18 mouse cellular contexts compared by ENCODE assay signal in the genomic region with DNA sequence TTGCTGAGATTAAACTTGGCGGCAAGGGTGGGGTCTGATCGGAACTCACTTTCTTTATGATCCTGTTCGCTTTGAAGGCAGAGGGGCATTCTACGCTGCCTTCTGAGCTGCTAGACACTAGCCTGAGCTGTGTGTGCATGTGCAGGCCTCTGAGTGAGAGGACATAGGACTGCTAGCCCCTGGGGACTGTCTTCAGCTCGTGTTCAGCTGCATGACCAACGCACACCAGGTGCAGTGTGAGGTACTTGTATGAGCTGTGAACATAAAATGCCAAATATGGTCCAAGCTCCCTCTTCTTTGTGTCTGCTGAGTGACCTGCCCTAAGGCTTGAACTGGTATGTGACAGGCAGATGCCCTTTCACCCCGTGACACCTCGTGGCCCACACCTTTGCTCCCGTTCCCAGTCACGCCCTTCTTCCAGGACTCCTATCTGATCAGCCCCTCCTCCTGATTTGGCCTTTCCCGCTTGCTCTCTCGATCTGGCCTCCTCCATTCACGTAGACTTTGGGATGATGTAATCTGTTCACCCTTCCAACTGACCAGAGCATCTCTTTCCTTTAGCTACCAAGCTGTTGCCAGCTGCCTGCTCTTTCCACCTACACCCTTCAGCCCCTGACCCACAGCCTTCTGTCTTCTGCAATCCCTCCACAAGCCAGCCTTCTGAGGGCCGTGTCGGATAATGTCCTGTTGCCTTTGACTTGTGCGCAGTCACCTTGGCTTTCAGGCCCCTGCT. TPM values are rescaled to one million over a fixed set of nuclear protein-coding genes. Genes with fewer than 3 reads are reported as not detected.
DNase-seq lines count a peak whose midpoint lies in the region; ATAC-seq and TF ChIP-seq lines count a peak whose summit lies in the region.
"Had no signal": no experiment of that assay in that cellular context is flagged by ENCODE, and none has a peak within 500 bp of the region (broad histone marks: within the 10 kb centered on the region; RNA-seq: fewer than 3 reads in every experiment).

No protein-coding gene starts in this region.

- peaks cover 6% of the 10 kb centered on the region for H3K9me3 ChIP-seq in kidney, embryonic 16.5 days (ENCODE audit: low read length)
- H3K9me3 ChIP-seq in E14TG2a.4 (ENCODE audit: low read length) = peaks cover 20% of the 10 kb centered on the region
- H3K9me3 ChIP-seq in intestine, embryonic 14.5 days (ENCODE audit: control insufficient read depth, low read length) = peaks cover 5% of the 10 kb centered on the region; the same call in 1 of the 2 replicates
- peaks cover 3% of the 10 kb centered on the region; the same call in 1 of the 2 replicates for H3K9me3 ChIP-seq in stomach, embryonic 16.5 days (replicated peaks; ENCODE audit: control insufficient read depth, low read length)

- DNase-seq in kidney, postnatal 14 days = no peak
- no peak for DNase-seq in intestine, embryonic 14.5 days (ENCODE audit: low spot score)
- no peak for DNase-seq in retina, postnatal 1 day
- no peak for DNase-seq in natural killer cell, adult 2 months (ENCODE audit: low spot score in 2 of 2)
- DNase-seq: adrenal gland, postnatal 14 days; cerebellum, adult 9-10 months; heart, postnatal 14 days; lung, embryonic 14.5 days; midbrain, embryonic 14.5 days; right cerebral cortex, postnatal 4 days had no signal

- no peak overlapping the region for H3K4me2 ChIP-seq in kidney, embryonic 16.5 days (replicated peaks; ENCODE audit: low read depth, low read length)
- 0 out of 2 replicates have a peak overlapping the region, but pooled peaks have one; percentile 6 for H3K4me2 ChIP-seq in intestine, embryonic 14.5 days (ENCODE audit: low read length)
- H3K4me2 ChIP-seq in stomach, embryonic 16.5 days (ENCODE audit: low read depth, low read length) = peak overlapping the region; percentile 14; the same call in 1 of the 2 replicates
- H3K4me2 ChIP-seq: forebrain, embryonic 12.5 days; heart, embryonic 13.5 days; liver, embryonic 11.5 days; lung, embryonic 14.5 days; neural tube, embryonic 12.5 days had no signal

- H3K4me1 ChIP-seq in kidney, embryonic 16.5 days (ENCODE audit: insufficient read depth, low read length) = peaks cover 49% of the 10 kb centered on the region
- H3K4me1 ChIP-seq in E14TG2a.4 (replicated peaks; ENCODE audit: low read depth, low read length) = peaks cover 52% of the 10 kb centered on the region
- H3K4me1 ChIP-seq in intestine, embryonic 14.5 days (replicated peaks; ENCODE audit: control insufficient read depth, insufficient read depth, low read length) = peaks cover 17% of the 10 kb centered on the region
- peaks cover 25% of the 10 kb centered on the region for H3K4me1 ChIP-seq in stomach, embryonic 16.5 days (ENCODE audit: control insufficient read depth, insufficient read depth, low read length)

- H3K9ac ChIP-seq in kidney, embryonic 16.5 days (replicated peaks; ENCODE audit: low read length) = no peak overlapping the region
- H3K9ac ChIP-seq in intestine, embryonic 14.5 days (ENCODE audit: low read length) = no peak overlapping the region
- peak overlapping the region; percentile 19; the same call in 1 of the 2 replicates for H3K9ac ChIP-seq in stomach, embryonic 16.5 days (ENCODE audit: low read length)
- H3K9ac ChIP-seq: forebrain, embryonic 12.5 days; heart, embryonic 13.5 days; lung, embryonic 14.5 days; neural tube, embryonic 12.5 days had no signal

- H3K27ac ChIP-seq in kidney, embryonic 16.5 days (ENCODE audit: low read length) = peak overlapping the region; percentile 90; the same call in 1 of the 2 replicates
- peak overlapping the region; percentile 62; the same call in 1 of the 2 replicates for H3K27ac ChIP-seq in intestine, embryonic 14.5 days (ENCODE audit: low read depth)
- H3K27ac ChIP-seq in stomach, embryonic 16.5 days (ENCODE audit: low read length) = peak overlapping the region; percentile 81
- H3K27ac ChIP-seq: forebrain, embryonic 12.5 days; heart, embryonic 13.5 days; hindbrain, postnatal 0 days; neural tube, embryonic 12.5 days had no signal

- no peak for ATAC-seq in kidney, embryonic 16.5 days (ENCODE audit: low FRiP score, low TSS enrichment)
- ATAC-seq in intestine, embryonic 14.5 days (replicated peaks; ENCODE audit: low FRiP score, low TSS enrichment, low read depth) = no peak
- no peak for ATAC-seq in stomach, embryonic 16.5 days (ENCODE audit: insufficient read depth, low FRiP score)
- ATAC-seq: hindbrain, postnatal 0 days had no signal

- H3K4me3 ChIP-seq in kidney, embryonic 16.5 days (ENCODE audit: low read length) = no peak overlapping the region
- H3K4me3 ChIP-seq in E14TG2a.4 (replicated peaks; ENCODE audit: low read length) = peak overlapping the region; percentile 20; the same call in 1 of the 2 replicates
- H3K4me3 ChIP-seq in intestine, embryonic 14.5 days (ENCODE audit: low read depth, low read length) = no peak overlapping the region
- H3K4me3 ChIP-seq in stomach, embryonic 16.5 days (replicated peaks; ENCODE audit: low read length) = no peak overlapping the region
- H3K4me3 ChIP-seq: forebrain, embryonic 12.5 days; heart, embryonic 13.5 days; neural tube, embryonic 12.5 days had no signal

- peaks cover 17% of the 10 kb centered on the region for H3K27me3 ChIP-seq in kidney, embryonic 16.5 days (ENCODE audit: insufficient read depth, low read length)
- peaks cover 59% of the 10 kb centered on the region for H3K27me3 ChIP-seq in E14TG2a.4 (ENCODE audit: insufficient read depth, low read length)
- H3K27me3 ChIP-seq in intestine, embryonic 14.5 days (replicated peaks; ENCODE audit: control insufficient read depth, insufficient read depth, low read length) = peaks cover 32% of the 10 kb centered on the region
- H3K27me3 ChIP-seq in stomach, embryonic 16.5 days (ENCODE audit: control insufficient read depth, insufficient read depth, low read length) = peaks cover 18% of the 10 kb centered on the region

- TF ChIP-seq CTCF in E14TG2a.4 (conservative IDR thresholded peaks at IDR 0.05; ENCODE audit: low read length) = no peak

- 84% methylated on average over 16 of the region's 16 CpGs for WGBS in kidney, embryonic 16.5 days
- 75% methylated on average over 16 of the region's 16 CpGs for WGBS in intestine, embryonic 14.5 days
- WGBS in stomach, embryonic 16.5 days = 74% methylated on average over 16 of the region's 16 CpGs

- H3K36me3 ChIP-seq in kidney, embryonic 16.5 days (ENCODE audit: insufficient read depth, low read length) = 0 out of 2 replicates have a peak, but pooled peaks cover 2% of the 10 kb centered on the region
- H3K36me3 ChIP-seq in E14TG2a.4 (ENCODE audit: insufficient read depth, low read length) = no peaks in the 10 kb centered on the region
- no peaks in the 10 kb centered on the region for H3K36me3 ChIP-seq in intestine, embryonic 14.5 days (ENCODE audit: control insufficient read depth, insufficient read depth, low read length)
- no peaks in the 10 kb centered on the region for H3K36me3 ChIP-seq in stomach, embryonic 16.5 days (ENCODE audit: control insufficient read depth, insufficient read depth, low read length)
- H3K36me3 ChIP-seq: forebrain, embryonic 12.5 days; neural tube, embryonic 12.5 days had no signal

RNA-seq across cellular contexts. Expression of gene Arhgap27, which starts 6.4 kb away (rescaled TPM):
- polyA plus RNA-seq in kidney, embryonic 16.5 days (2015; fragmentation: Nextera tagmentation; extraction: Ambion mirVana) = 17.8 and 18.7 TPM in 2 replicates
- polyA plus RNA-seq in intestine, embryonic 14.5 days (2014; fragmentation: Nextera tagmentation; extraction: Ambion mirVana) = 23.8 and 24.8 TPM in 2 replicates
- polyA plus RNA-seq in stomach, embryonic 16.5 days (2015; fragmentation: Nextera tagmentation; extraction: Ambion mirVana) = 19.1 and 22.0 TPM in 2 replicates

RNA-seq across cellular contexts. Expression of gene Plekhm1, which starts 55.4 kb away (rescaled TPM):
- polyA plus RNA-seq in kidney, embryonic 16.5 days (2015; fragmentation: Nextera tagmentation; extraction: Ambion mirVana) = 9.2 and 10.3 TPM in 2 replicates
- polyA plus RNA-seq in intestine, embryonic 14.5 days (2014; fragmentation: Nextera tagmentation; extraction: Ambion mirVana) = 7.2 and 8.5 TPM in 2 replicates
- polyA plus RNA-seq in stomach, embryonic 16.5 days (2015; fragmentation: Nextera tagmentation; extraction: Ambion mirVana) = 7.5 and 8.5 TPM in 2 replicates
